In the genomic region with DNA sequence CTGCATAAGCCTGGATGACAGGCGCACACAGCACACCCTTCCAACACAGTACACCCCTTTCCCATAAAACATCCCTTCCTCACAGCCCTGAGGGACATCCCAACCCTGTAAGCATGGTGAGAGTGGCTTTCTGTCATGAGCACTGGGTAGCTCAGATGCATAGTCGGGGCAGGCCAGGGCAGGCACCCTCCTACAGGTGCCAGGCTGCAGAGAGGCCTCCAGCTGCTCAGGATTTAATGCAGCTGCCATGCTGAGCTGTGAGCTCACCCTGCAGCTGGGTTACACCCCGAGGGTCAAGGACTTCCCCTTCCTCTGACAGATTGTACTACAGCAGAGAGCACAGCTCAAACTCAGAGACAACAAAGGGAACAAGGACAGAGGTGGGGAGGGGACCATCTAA, we compare ENCODE assay signal across 10 mouse cellular contexts.
DNase-seq lines count a peak whose midpoint lies in the region; ATAC-seq and TF ChIP-seq lines count a peak whose summit lies in the region.
"Had no signal": no experiment of that assay in that cellular context is flagged by ENCODE, and none has a peak within 500 bp of the region (broad histone marks: within the 10 kb centered on the region; RNA-seq: fewer than 3 reads in every experiment).

No protein-coding gene starts in this region.

- TF ChIP-seq RAD21 in CH12.LX (IDR thresholded peaks at IDR 0.05; ENCODE audit: low read depth, low read length), result no peak

- no peak for TF ChIP-seq POLR2A in CH12.LX (IDR thresholded peaks at IDR 0.05; ENCODE audit: low read depth, low read length)

- 0 out of 2 replicates have a peak, but pooled peaks have one; percentile 10 for ATAC-seq in heart, embryonic 16.5 days (replicated peaks; ENCODE audit: extremely low read depth, insufficient read depth, low FRiP score)
- ATAC-seq in stomach, embryonic 14.5 days (ENCODE audit: insufficient number of reproducible peaks, insufficient read depth, low FRiP score, low read depth), result peak; percentile 42; the same call in 1 of the 2 replicates
- ATAC-seq in midbrain, embryonic 15.5 days (replicated peaks), result no peak

- no peaks in the 10 kb centered on the region for H3K27me3 ChIP-seq in heart, embryonic 16.5 days (ENCODE audit: control insufficient read depth, insufficient read depth, low read length)
- no peaks in the 10 kb centered on the region for H3K27me3 ChIP-seq in heart, embryonic 10.5 days (ENCODE audit: insufficient read depth, poor library complexity, severe bottlenecking)
- H3K27me3 ChIP-seq in CH12.LX (replicated peaks), result no peaks in the 10 kb centered on the region
- no peaks in the 10 kb centered on the region for H3K27me3 ChIP-seq in limb, embryonic 10.5 days (ENCODE audit: low read depth, poor library complexity, severe bottlenecking)
- no peaks in the 10 kb centered on the region for H3K27me3 ChIP-seq in stomach, embryonic 14.5 days (ENCODE audit: control insufficient read depth, insufficient read depth, low read length)
- H3K27me3 ChIP-seq in midbrain, embryonic 15.5 days (replicated peaks), result no peaks in the 10 kb centered on the region
- H3K27me3 ChIP-seq: stomach, embryonic 15.5 days had no signal

- H3K4me3 ChIP-seq in heart, embryonic 16.5 days (ENCODE audit: low read length), result no peak overlapping the region
- no peak overlapping the region for H3K4me3 ChIP-seq in heart, embryonic 10.5 days
- no peak overlapping the region for H3K4me3 ChIP-seq in CH12.LX (replicated peaks in 1 of 3; ENCODE audit: low read depth in 2 of 3, low read length in 2 of 3, poor library complexity in 1 of 3)
- H3K4me3 ChIP-seq in limb, embryonic 10.5 days, result no peak overlapping the region
- no peak overlapping the region for H3K4me3 ChIP-seq in stomach, embryonic 14.5 days (ENCODE audit: low read depth, low read length)
- no peak overlapping the region for H3K4me3 ChIP-seq in midbrain, embryonic 15.5 days
- H3K4me3 ChIP-seq: stomach, embryonic 15.5 days had no signal

- H3K36me3 ChIP-seq in heart, embryonic 16.5 days (ENCODE audit: control insufficient read depth, insufficient read depth), result no peaks in the 10 kb centered on the region
- no peaks in the 10 kb centered on the region for H3K36me3 ChIP-seq in heart, embryonic 10.5 days
- H3K36me3 ChIP-seq in CH12.LX (replicated peaks in 1 of 2; ENCODE audit: control insufficient read depth in 1 of 2, insufficient read depth in 1 of 2, low read length in 1 of 2), result no peaks in the 10 kb centered on the region
- H3K36me3 ChIP-seq in limb, embryonic 10.5 days, result no peaks in the 10 kb centered on the region
- H3K36me3 ChIP-seq in stomach, embryonic 14.5 days (ENCODE audit: control insufficient read depth, insufficient read depth, low read length), result no peaks in the 10 kb centered on the region
- no peaks in the 10 kb centered on the region for H3K36me3 ChIP-seq in midbrain, embryonic 15.5 days (replicated peaks)
- H3K36me3 ChIP-seq: stomach, embryonic 15.5 days had no signal

- no peaks in the 10 kb centered on the region for H3K4me1 ChIP-seq in heart, embryonic 16.5 days (ENCODE audit: control insufficient read depth, insufficient read depth, low read length)
- H3K4me1 ChIP-seq in heart, embryonic 10.5 days, result peaks cover 15% of the 10 kb centered on the region
- peaks cover 3 to 19% of the 10 kb centered on the region in 2 experiments for H3K4me1 ChIP-seq in CH12.LX (ENCODE audit: control insufficient read depth in 1 of 2, insufficient read depth in 2 of 2)
- H3K4me1 ChIP-seq in limb, embryonic 10.5 days, result 0 out of 2 replicates have a peak, but pooled peaks cover 4% of the 10 kb centered on the region
- H3K4me1 ChIP-seq in stomach, embryonic 14.5 days (ENCODE audit: control insufficient read depth, insufficient read depth, low read length), result peaks cover 11% of the 10 kb centered on the region; the same call in 1 of the 2 replicates
- no peaks in the 10 kb centered on the region for H3K4me1 ChIP-seq in midbrain, embryonic 15.5 days

- no peak for TF ChIP-seq CTCF in CH12.LX (conservative IDR thresholded peaks at IDR 0.05 in 1 of 2, IDR thresholded peaks at IDR 0.05 in 1 of 2; ENCODE audit: low read depth in 2 of 2, low read length in 2 of 2)

- in situ Hi-C loops in CH12.LX (cut with MboI; ENCODE audit: low pct_ligation_motif_present, low pct_unique_long_range_greater_than_20kb, low sequenced_read_pairs), result no loop called here

- WGBS in heart, embryonic 16.5 days, result 41% methylated on average over 3 of the region's 3 CpGs
- WGBS in heart, embryonic 10.5 days, result 34% methylated on average over 3 of the region's 3 CpGs
- WGBS in limb, embryonic 10.5 days, result 41% methylated on average over 3 of the region's 3 CpGs
- 42% methylated on average over 3 of the region's 3 CpGs for WGBS in stomach, embryonic 14.5 days
- WGBS in midbrain, embryonic 15.5 days, result 52% methylated on average over 3 of the region's 3 CpGs

- H3K9me3 ChIP-seq in heart, embryonic 16.5 days (replicated peaks; ENCODE audit: control insufficient read depth, low read length), result no peaks in the 10 kb centered on the region
- H3K9me3 ChIP-seq in heart, embryonic 10.5 days, result no peaks in the 10 kb centered on the region
- H3K9me3 ChIP-seq in CH12.LX (replicated peaks; ENCODE audit: low read length), result no peaks in the 10 kb centered on the region
- H3K9me3 ChIP-seq in limb, embryonic 10.5 days (replicated peaks), result no peaks in the 10 kb centered on the region
- no peaks in the 10 kb centered on the region for H3K9me3 ChIP-seq in stomach, embryonic 14.5 days (ENCODE audit: control insufficient read depth, low read depth, low read length)
- H3K9me3 ChIP-seq in midbrain, embryonic 15.5 days, result no peaks in the 10 kb centered on the region
- H3K9me3 ChIP-seq: stomach, embryonic 15.5 days had no signal

- H3K79me2 ChIP-seq in CH12.LX (replicated peaks; ENCODE audit: control insufficient read depth, extremely low read depth, insufficient read depth, poor library complexity, severe bottlenecking), result no peaks in the 10 kb centered on the region

- TF ChIP-seq EP300 in CH12.LX (IDR thresholded peaks at IDR 0.05; ENCODE audit: low read length), result no peak

- H3K27ac ChIP-seq in heart, embryonic 16.5 days (ENCODE audit: low read length), result no peak overlapping the region
- H3K27ac ChIP-seq in heart, embryonic 10.5 days, result no peak overlapping the region
- H3K27ac ChIP-seq in CH12.LX (ENCODE audit: insufficient read depth, low read depth), result no peak overlapping the region
- H3K27ac ChIP-seq in limb, embryonic 10.5 days, result 0 out of 2 replicates have a peak overlapping the region, but pooled peaks have one; percentile 21
- H3K27ac ChIP-seq in stomach, embryonic 14.5 days (ENCODE audit: low read length), result no peak overlapping the region
- H3K27ac ChIP-seq in midbrain, embryonic 15.5 days, result no peak overlapping the region
- H3K27ac ChIP-seq: stomach, embryonic 15.5 days had no signal

- dilution Hi-C loops in CH12.LX (cut with MboI; ENCODE audit: extremely low pct_ligation_motif_present, extremely low pct_unique_long_range_greater_than_20kb, low sequenced_read_pairs), result no loop called here

- no peak overlapping the region for H3K4me2 ChIP-seq in heart, embryonic 16.5 days (ENCODE audit: low read depth, low read length)
- H3K4me2 ChIP-seq in CH12.LX (ENCODE audit: insufficient read depth, low read depth, poor library complexity, severe bottlenecking), result no peak overlapping the region
- H3K4me2 ChIP-seq in stomach, embryonic 14.5 days (replicated peaks; ENCODE audit: low read depth, low read length), result no peak overlapping the region
- no peak overlapping the region for H3K4me2 ChIP-seq in midbrain, embryonic 15.5 days
- H3K4me2 ChIP-seq: stomach, embryonic 15.5 days had no signal

- H3K9ac ChIP-seq in heart, embryonic 16.5 days (ENCODE audit: low read length), result no peak overlapping the region
- no peak overlapping the region for H3K9ac ChIP-seq in CH12.LX (ENCODE audit: insufficient read depth, low read depth)
- no peak overlapping the region for H3K9ac ChIP-seq in stomach, embryonic 14.5 days (replicated peaks; ENCODE audit: low read depth, low read length)
- H3K9ac ChIP-seq in midbrain, embryonic 15.5 days, result no peak overlapping the region
- H3K9ac ChIP-seq: stomach, embryonic 15.5 days had no signal

- no peak for DNase-seq in heart, embryonic 10.5 days (ENCODE audit: low spot score)
- DNase-seq in CH12.LX (ENCODE audit: extremely low read depth), result peak; percentile 61
- no peak for DNase-seq in limb, embryonic 10.5 days (ENCODE audit: low spot score)
- DNase-seq in urinary bladder, postnatal 36 days (ENCODE audit: low spot score in 2 of 2), result no peak
- DNase-seq in frontal cortex, postnatal 25 days (ENCODE audit: low spot score in 2 of 2), result no peak
- DNase-seq: cerebellum, postnatal 14 days had no signal

TF ChIP-seq in CH12.LX, 34 proteins besides CTCF, POLR2A, EP300 and RAD21:
- TF ChIP-seq MXI1 (IDR thresholded peaks at IDR 0.05; ENCODE audit: low read depth, low read length) (no peak), CHD1 (IDR thresholded peaks at IDR 0.05; ENCODE audit: low read depth, low read length) (no peak), ZNF384 (IDR thresholded peaks at IDR 0.05; ENCODE audit: low read depth, low read length) (no peak), TBP (conservative IDR thresholded peaks at IDR 0.05; ENCODE audit: low read depth, low read length) (no peak), TCF12 (IDR thresholded peaks at IDR 0.05; ENCODE audit: low read depth, low read length) (peak; percentile 87), USF1 (IDR thresholded peaks at IDR 0.05; ENCODE audit: low read depth, low read length) (no peak), UBTF (IDR thresholded peaks at IDR 0.05; ENCODE audit: low read depth, low read length) (no peak)
